Mouse (Mus musculus): ENCODE data around the gene Fabp1. TPM values are rescaled to one million over a fixed set of nuclear protein-coding genes. Genes with fewer than 3 reads are reported as not detected.

The Fabp1 gene
- polyA plus RNA-seq, 1 experiment from 2014 or later, result not detected

DNA sequence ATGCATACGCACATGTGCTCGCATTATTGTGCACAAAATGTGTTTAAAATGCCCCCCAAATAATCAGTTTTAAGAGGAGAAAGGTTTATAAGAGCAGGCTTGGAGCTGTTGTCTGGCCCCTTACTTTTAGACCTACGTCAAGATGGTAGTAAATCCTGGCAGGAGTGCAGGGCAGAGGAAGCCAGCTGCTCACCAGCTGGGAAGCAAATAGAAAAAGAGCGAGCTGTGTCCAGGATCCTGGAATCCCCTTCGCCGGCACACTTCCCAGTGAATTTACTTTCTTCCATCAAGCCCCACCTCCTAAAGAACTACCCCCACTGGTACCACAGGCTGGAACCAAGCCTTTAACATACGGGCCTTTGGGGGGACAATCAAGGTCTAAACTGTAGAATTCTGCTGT lies 41.2 kb downstream of the Fabp1 start:
- H3K36me3 ChIP-seq (replicated peaks; ENCODE audit: control insufficient read depth, insufficient read depth, low read depth, low read length), result no peaks in the 10 kb centered on the region
- no peak overlapping the region for H3K4me2 ChIP-seq (ENCODE audit: low read depth, low read length)
- no peak overlapping the region for H3K9ac ChIP-seq (replicated peaks; ENCODE audit: low read length)
- ATAC-seq (replicated peaks; ENCODE audit: insufficient number of reproducible peaks, low FRiP score, low TSS enrichment, low read depth) (no peak), DNase-seq (ENCODE audit: low spot score) (no peak)
- WGBS, result 89% methylated on average over 7 of the region's 7 CpGs
- no peaks in the 10 kb centered on the region for H3K9me3 ChIP-seq (replicated peaks; ENCODE audit: control insufficient read depth, low read length)
- H3K4me3 ChIP-seq (ENCODE audit: low read depth, low read length), result no peak overlapping the region
- H3K27ac ChIP-seq (replicated peaks; ENCODE audit: low read depth, low read length), result no peak overlapping the region
- H3K27me3 ChIP-seq (ENCODE audit: control insufficient read depth, insufficient read depth, low read length), result no peaks in the 10 kb centered on the region
- H3K4me1 ChIP-seq (ENCODE audit: control insufficient read depth, insufficient read depth, low read length), result no peaks in the 10 kb centered on the region

DNA sequence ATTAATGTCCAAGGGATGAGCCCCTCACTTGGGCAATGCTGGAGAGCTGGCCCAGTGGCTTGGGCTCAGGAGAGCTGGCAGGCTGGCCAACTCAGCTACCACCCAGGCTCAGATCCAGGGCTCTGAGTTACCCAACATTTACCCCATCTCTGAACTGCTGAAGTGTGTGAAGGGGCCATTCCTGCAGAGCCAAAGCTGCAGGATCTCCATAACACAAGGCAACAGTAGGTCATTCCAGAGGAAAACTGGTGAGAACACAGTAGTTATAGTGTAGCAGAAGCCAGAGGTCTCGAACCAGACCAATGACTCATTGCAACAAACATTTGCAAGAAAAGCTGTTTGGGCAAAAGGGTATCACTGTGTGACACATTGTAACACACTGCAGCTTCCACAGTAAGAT lies 43.2 kb downstream of the Fabp1 start:
- no peak for ATAC-seq (replicated peaks; ENCODE audit: insufficient number of reproducible peaks, low FRiP score, low TSS enrichment, low read depth)
- 92% methylated on average over 1 of the region's 1 CpGs for WGBS
- H3K27me3 ChIP-seq (ENCODE audit: control insufficient read depth, insufficient read depth, low read length), result no peaks in the 10 kb centered on the region
- H3K27ac ChIP-seq (replicated peaks; ENCODE audit: low read depth, low read length), result no peak overlapping the region
- no peak overlapping the region for H3K9ac ChIP-seq (replicated peaks; ENCODE audit: low read length)
- no peak for DNase-seq (ENCODE audit: low spot score)
- no peak overlapping the region for H3K4me2 ChIP-seq (ENCODE audit: low read depth, low read length)
- H3K9me3 ChIP-seq (replicated peaks; ENCODE audit: control insufficient read depth, low read length), result no peaks in the 10 kb centered on the region
- H3K4me3 ChIP-seq (ENCODE audit: low read depth, low read length), result no peak overlapping the region
- H3K4me1 ChIP-seq (ENCODE audit: control insufficient read depth, insufficient read depth, low read length), result no peaks in the 10 kb centered on the region
- H3K36me3 ChIP-seq (replicated peaks; ENCODE audit: control insufficient read depth, insufficient read depth, low read depth, low read length), result no peaks in the 10 kb centered on the region

DNA sequence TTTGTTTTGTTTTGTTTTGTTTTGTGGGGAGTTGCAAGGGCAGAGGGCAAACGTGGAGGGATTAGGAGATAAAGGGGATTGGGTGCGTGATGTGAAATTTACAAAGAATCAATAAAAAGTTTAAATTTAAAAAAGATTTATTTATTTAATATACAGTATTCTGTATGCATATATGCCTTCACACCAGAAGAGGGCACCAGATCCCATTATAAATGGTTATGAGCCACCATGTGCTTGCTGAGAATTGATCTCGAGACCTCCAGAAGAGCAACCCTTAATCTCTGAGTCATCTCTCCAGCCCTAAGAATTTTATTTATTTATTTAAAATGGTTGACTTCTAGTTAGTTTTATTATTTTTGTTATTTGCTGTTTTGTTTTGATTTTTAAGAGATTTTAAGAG lies 43.6 kb downstream of the Fabp1 start:
- Histone ChIP-seq H3K27me3 (ENCODE audit: control insufficient read depth, insufficient read depth, low read length) (no peaks in the 10 kb centered on the region), H3K4me2 (ENCODE audit: low read depth, low read length) (no peak overlapping the region), H3K9me3 (replicated peaks; ENCODE audit: control insufficient read depth, low read length) (no peaks in the 10 kb centered on the region), H3K4me1 (ENCODE audit: control insufficient read depth, insufficient read depth, low read length) (no peaks in the 10 kb centered on the region), H3K9ac (replicated peaks; ENCODE audit: low read length) (no peak overlapping the region), H3K4me3 (ENCODE audit: low read depth, low read length) (no peak overlapping the region), H3K36me3 (replicated peaks; ENCODE audit: control insufficient read depth, insufficient read depth, low read depth, low read length) (no peaks in the 10 kb centered on the region), H3K27ac (replicated peaks; ENCODE audit: low read depth, low read length) (no peak overlapping the region)
- 90% methylated on average over 3 of the region's 3 CpGs for WGBS
- ATAC-seq (replicated peaks; ENCODE audit: insufficient number of reproducible peaks, low FRiP score, low TSS enrichment, low read depth) (no peak), DNase-seq (ENCODE audit: low spot score) (no peak)

DNA sequence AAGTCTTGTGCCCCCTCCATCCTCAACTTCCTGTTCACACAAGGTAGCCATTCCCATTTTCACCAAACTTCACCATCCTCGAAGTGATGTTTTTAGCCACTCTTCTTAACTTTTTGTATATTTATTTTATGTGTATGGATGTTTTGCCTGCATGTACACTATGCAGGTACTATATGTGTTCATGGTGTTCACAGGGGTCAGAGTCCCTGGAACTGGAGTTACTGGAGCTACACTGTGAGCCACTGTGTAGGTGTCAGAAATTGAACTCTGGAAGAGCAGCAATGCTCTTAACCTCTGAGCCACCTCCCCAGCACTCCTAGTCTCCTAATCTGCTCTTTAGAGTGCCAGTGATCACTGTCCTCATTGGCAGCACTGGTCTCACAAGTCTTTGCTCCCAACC lies 48.8 kb downstream of the Fabp1 start:
- Histone ChIP-seq H3K9me3 (replicated peaks; ENCODE audit: control insufficient read depth, low read length) (no peaks in the 10 kb centered on the region), H3K4me3 (ENCODE audit: low read depth, low read length) (no peak overlapping the region), H3K27me3 (ENCODE audit: control insufficient read depth, insufficient read depth, low read length) (no peaks in the 10 kb centered on the region), H3K9ac (replicated peaks; ENCODE audit: low read length) (no peak overlapping the region), H3K27ac (replicated peaks; ENCODE audit: low read depth, low read length) (no peak overlapping the region), H3K4me2 (ENCODE audit: low read depth, low read length) (no peak overlapping the region), H3K4me1 (ENCODE audit: control insufficient read depth, insufficient read depth, low read length) (no peaks in the 10 kb centered on the region), H3K36me3 (replicated peaks; ENCODE audit: control insufficient read depth, insufficient read depth, low read depth, low read length) (no peaks in the 10 kb centered on the region)
- 96% methylated on average over 1 of the region's 1 CpGs for WGBS
- ATAC-seq (replicated peaks; ENCODE audit: insufficient number of reproducible peaks, low FRiP score, low TSS enrichment, low read depth), result no peak
- no peak for DNase-seq (ENCODE audit: low spot score)

DNA sequence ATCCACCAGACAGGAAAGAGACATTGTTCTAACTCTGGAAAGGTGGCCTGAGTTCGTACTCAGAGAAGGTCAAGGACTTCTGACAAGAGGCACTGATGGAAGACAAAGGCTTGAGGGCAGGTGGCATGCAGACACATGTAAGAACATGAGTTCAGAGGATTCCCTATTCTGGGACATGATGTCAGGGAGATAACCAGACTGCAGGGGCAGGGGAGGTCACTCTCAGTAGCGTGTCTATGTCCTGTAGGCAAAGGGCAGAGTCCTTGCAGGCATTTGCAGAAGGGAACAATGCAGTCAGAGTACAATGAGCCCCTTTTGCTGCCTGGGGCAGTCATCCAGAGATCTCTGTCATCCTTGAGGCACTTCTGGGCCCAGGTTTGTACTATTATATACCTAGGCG lies 50.0 kb downstream of the Fabp1 start:
- H3K27me3 ChIP-seq (ENCODE audit: control insufficient read depth, insufficient read depth, low read length), result no peaks in the 10 kb centered on the region
- no peak overlapping the region for H3K27ac ChIP-seq (replicated peaks; ENCODE audit: low read depth, low read length)
- H3K9ac ChIP-seq (replicated peaks; ENCODE audit: low read length), result no peak overlapping the region
- ATAC-seq (replicated peaks; ENCODE audit: insufficient number of reproducible peaks, low FRiP score, low TSS enrichment, low read depth) (no peak), DNase-seq (ENCODE audit: low spot score) (no peak)
- H3K36me3 ChIP-seq (replicated peaks; ENCODE audit: control insufficient read depth, insufficient read depth, low read depth, low read length), result no peaks in the 10 kb centered on the region
- no peaks in the 10 kb centered on the region for H3K9me3 ChIP-seq (replicated peaks; ENCODE audit: control insufficient read depth, low read length)
- 72% methylated on average over 3 of the region's 3 CpGs for WGBS
- no peak overlapping the region for H3K4me3 ChIP-seq (ENCODE audit: low read depth, low read length)
- no peaks in the 10 kb centered on the region for H3K4me1 ChIP-seq (ENCODE audit: control insufficient read depth, insufficient read depth, low read length)
- no peak overlapping the region for H3K4me2 ChIP-seq (ENCODE audit: low read depth, low read length)

DNA sequence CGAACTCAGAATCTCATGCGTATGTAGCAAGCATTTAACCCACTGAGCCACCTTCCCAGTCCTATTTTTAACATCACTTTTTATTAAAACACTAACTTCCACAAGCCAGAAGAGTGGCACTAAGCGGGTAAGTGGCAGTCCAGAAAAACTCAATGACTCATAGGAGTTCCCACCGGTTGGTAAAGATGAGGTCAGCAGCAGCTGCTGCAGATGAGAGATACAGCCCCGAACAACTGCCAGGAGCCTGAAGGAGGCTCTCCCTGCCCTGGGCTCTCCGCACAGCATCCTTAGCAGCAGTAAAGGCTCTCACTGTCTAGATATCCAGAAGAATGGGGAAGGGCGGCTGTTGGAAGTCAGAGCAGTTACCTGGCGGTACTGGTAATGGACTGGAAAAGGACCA lies 51.3 kb downstream of the Fabp1 start:
- Histone ChIP-seq H3K4me2 (ENCODE audit: low read depth, low read length) (no peak overlapping the region), H3K4me3 (ENCODE audit: low read depth, low read length) (no peak overlapping the region), H3K9ac (replicated peaks; ENCODE audit: low read length) (no peak overlapping the region), H3K27me3 (ENCODE audit: control insufficient read depth, insufficient read depth, low read length) (no peaks in the 10 kb centered on the region), H3K36me3 (replicated peaks; ENCODE audit: control insufficient read depth, insufficient read depth, low read depth, low read length) (no peaks in the 10 kb centered on the region), H3K4me1 (ENCODE audit: control insufficient read depth, insufficient read depth, low read length) (no peaks in the 10 kb centered on the region), H3K9me3 (replicated peaks; ENCODE audit: control insufficient read depth, low read length) (no peaks in the 10 kb centered on the region), H3K27ac (replicated peaks; ENCODE audit: low read depth, low read length) (no peak overlapping the region)
- ATAC-seq (replicated peaks; ENCODE audit: insufficient number of reproducible peaks, low FRiP score, low TSS enrichment, low read depth) (no peak), DNase-seq (ENCODE audit: low spot score) (no peak)
- 85% methylated on average over 8 of the region's 8 CpGs for WGBS

DNA sequence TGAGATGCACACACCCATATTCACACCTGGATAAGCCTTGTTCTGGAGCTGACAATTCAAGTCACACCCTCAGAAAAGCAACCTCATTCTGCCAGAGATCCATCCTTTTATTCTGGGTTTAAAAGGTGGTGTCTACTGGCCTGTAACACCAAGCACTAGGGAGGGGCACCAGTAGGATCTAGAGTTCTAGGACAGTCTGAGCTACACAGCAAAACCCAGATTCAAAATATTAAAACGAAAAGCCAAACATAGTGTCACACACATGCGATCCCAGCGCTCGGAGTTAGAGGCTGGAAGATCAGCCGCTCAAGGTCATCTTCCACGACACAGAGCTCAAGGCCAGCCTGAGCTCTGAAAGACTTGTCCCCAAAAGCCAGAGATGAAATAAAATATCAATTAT lies 54.8 kb downstream of the Fabp1 start:
- WGBS, result 88% methylated on average over 6 of the region's 6 CpGs
- Histone ChIP-seq H3K9me3 (replicated peaks; ENCODE audit: control insufficient read depth, low read length) (no peaks in the 10 kb centered on the region), H3K36me3 (replicated peaks; ENCODE audit: control insufficient read depth, insufficient read depth, low read depth, low read length) (no peaks in the 10 kb centered on the region), H3K4me2 (ENCODE audit: low read depth, low read length) (no peak overlapping the region), H3K4me3 (ENCODE audit: low read depth, low read length) (no peak overlapping the region), H3K27me3 (ENCODE audit: control insufficient read depth, insufficient read depth, low read length) (no peaks in the 10 kb centered on the region), H3K27ac (replicated peaks; ENCODE audit: low read depth, low read length) (no peak overlapping the region), H3K9ac (replicated peaks; ENCODE audit: low read length) (no peak overlapping the region), H3K4me1 (ENCODE audit: control insufficient read depth, insufficient read depth, low read length) (no peaks in the 10 kb centered on the region)
- ATAC-seq (replicated peaks; ENCODE audit: insufficient number of reproducible peaks, low FRiP score, low TSS enrichment, low read depth) (no peak), DNase-seq (ENCODE audit: low spot score) (no peak)

All from embryonic facial prominence, embryonic 11.5 days (tissue).